ENCODE assay signal across 8 mouse cellular contexts in the genomic region with DNA sequence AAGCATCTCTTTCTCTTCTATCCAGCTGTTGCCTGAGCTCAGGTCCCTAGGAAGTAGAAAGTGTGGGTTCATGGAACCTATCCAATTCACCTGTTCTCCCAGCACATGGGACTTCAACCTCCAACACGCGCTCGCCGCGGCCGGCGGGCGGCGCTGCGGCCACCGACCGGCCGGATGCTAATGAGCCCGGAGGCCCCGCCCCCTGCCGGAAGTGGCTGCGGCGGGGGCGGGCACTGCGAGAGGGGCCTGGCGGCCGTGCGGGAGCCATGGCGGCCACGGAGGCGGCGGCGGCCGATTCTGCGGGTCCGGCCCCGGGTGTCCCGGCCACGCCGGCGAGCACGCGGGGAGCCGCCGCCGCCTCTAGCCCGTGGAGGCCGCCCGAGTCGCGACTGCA. TPM values are rescaled to one million over a fixed set of nuclear protein-coding genes. Genes with fewer than 3 reads are reported as not detected.
DNase-seq lines count a peak whose midpoint lies in the region; ATAC-seq lines count a peak whose summit lies in the region.

Gene Atmin (plus strand): TSS at position 233 of the 394 bp plus-strand sequence.

- intact Hi-C loops in left cerebral cortex, postnatal 10 days (cut with DNase I) = loop anchor here (5.0 kb wide), 1 partner anchor 34 kb away; the partner anchor contains the start of gene 1700030J22Rik

- DNase-seq in adrenal gland, adult 18-20 months (ENCODE audit: low spot score in 2 of 2) = peak; percentile 82 to 90
- DNase-seq in embryo, embryonic 10 days (ENCODE audit: low spot score) = peak; percentile 75
- DNase-seq in gastrocnemius, postnatal 10 days = peak; percentile 91
- peak; percentile 49 for DNase-seq in hindlimb bud, embryonic 11.5 days (ENCODE audit: extremely low spot score, low read depth, low spot score)
- DNase-seq in left cerebral cortex, postnatal 10 days (ENCODE audit: extremely low spot score in 1 of 2, low spot score in 2 of 2) = peak; percentile 72 to 93
- peak; percentile 87 for DNase-seq in right cerebral cortex, postnatal 14 days
- peak; percentile 87 for DNase-seq in urinary bladder, postnatal 25 days (ENCODE audit: low spot score)

- peak; percentile 62 for ATAC-seq in megakaryocyte progenitor cell, adult 5-6 weeks (replicated peaks; ENCODE audit: poor library complexity)

RNA-seq across cellular contexts. Expression of gene Atmin, which starts in this region (rescaled TPM):
- total RNA-seq in adrenal gland, adult 18-20 months (2021) = 10 to 100 TPM; 24.3 to 25.0 TPM
- total RNA-seq in gastrocnemius, postnatal 10 days (2021) = 10 to 100 TPM; 12.0 to 14.5 TPM
- 10 to 100 TPM; 32.4 to 34.1 TPM for total RNA-seq in left cerebral cortex, postnatal 10 days (2021)
- total RNA-seq in megakaryocyte progenitor cell, adult 5-6 weeks (2015) = 11.4 and 14.3 TPM in 2 replicates
- 10.8 and 11.1 TPM in 2 replicates for total RNA-seq in megakaryocyte progenitor cell, adult 5-6 weeks (2017)

Comparison
In these comparisons a context has a peak if more than half of its experiments do, and no peak if none do; other contexts are left out.
1. Peak in every context shown above with its lines: DNase-seq and ATAC-seq.